Mouse (Mus musculus) stomach, embryonic 14.5 days (tissue): Measurements from ENCODE around the gene Sparc. TPM values are rescaled to one million over a fixed set of nuclear protein-coding genes. Genes with fewer than 3 reads are reported as not detected.
A peak's percentile ranks its signal among the peaks of the same experiment; 100 is the strongest.

Source experiments
- ATAC-seq: fragments of 200-750 bp; cut with Nextera tagmentation; 2 replicates; pipeline ENCODE4 v1.8.0; 2017; ENCODE audit warnings: low read depth, moderate TSS enrichment; ENCODE audit not compliant: insufficient number of reproducible peaks, insufficient read depth, low FRiP score
- H3K27ac ChIP-seq: fragments of 300-500 bp; sonication (generic); 2 replicates; pipeline ENCODE4 v1.5.1; 2014; ENCODE audit warnings: mild to moderate bottlenecking, low read length, moderate library complexity, mixed read lengths
- H3K27me3 ChIP-seq: fragments of 300-500 bp; sonication (generic); 2 replicates; pipeline ENCODE4 v1.6.1; 2014; ENCODE audit warnings: low read length, control low read depth, mixed read lengths; ENCODE audit not compliant: control insufficient read depth, insufficient read depth
- H3K36me3 ChIP-seq: fragments of 300-500 bp; sonication (generic); 2 replicates; pipeline ENCODE4 v1.6.1; 2014; ENCODE audit warnings: mild to moderate bottlenecking, control low read depth, low read length, moderate library complexity, mixed read lengths; ENCODE audit not compliant: control insufficient read depth, insufficient read depth
- H3K4me1 ChIP-seq: fragments of 300-500 bp; sonication (generic); 2 replicates; pipeline ENCODE4 v1.6.1; 2014; ENCODE audit warnings: low read length, control low read depth, mixed read lengths; ENCODE audit not compliant: control insufficient read depth, insufficient read depth
- H3K4me2 ChIP-seq: fragments of 300-500 bp; sonication (generic); replicated peaks from 2 replicates; pipeline ENCODE4 v1.6.1; 2014; ENCODE audit warnings: low read depth, low read length, control low read depth
- H3K4me3 ChIP-seq: fragments of 300-500 bp; sonication (generic); 2 replicates; pipeline ENCODE4 v1.5.1; 2014; ENCODE audit warnings: low read depth, low read length, control low read depth
- H3K9ac ChIP-seq: fragments of 300-500 bp; sonication (generic); replicated peaks from 2 replicates; pipeline ENCODE4 v1.6.1; 2014; ENCODE audit warnings: low read depth, mild to moderate bottlenecking, control low read depth, low read length, moderate library complexity, mixed read lengths
- H3K9me3 ChIP-seq: fragments of 300-500 bp; sonication (generic); 2 replicates; pipeline ENCODE4 v1.6.1; 2016; ENCODE audit warnings: low read depth, low read length, control low read depth; ENCODE audit not compliant: control insufficient read depth
- WGBS: fragments of 180-500 bp; shearing (Covaris S2); extraction: QIAGEN DNeasy Blood & Tissue Kit; methylation state at CpG from one replicate; pipeline ENCODE4 v1.1.7; 2014; 5-methylcytosine and 5-hydroxymethylcytosine counted together
- polyA plus RNA-seq: library from polyadenylated mRNA; unstranded; fragments of >200 nt; fragmentation: Nextera tagmentation; extraction: Ambion mirVana; gene quantifications from 2 replicates; pipeline ENCODE4 v1.2.1, GENCODE M21; 2014

Gene Sparc
- polyA plus RNA-seq, 1 experiment from 2014 or later: 1,638 TPM

DNA sequence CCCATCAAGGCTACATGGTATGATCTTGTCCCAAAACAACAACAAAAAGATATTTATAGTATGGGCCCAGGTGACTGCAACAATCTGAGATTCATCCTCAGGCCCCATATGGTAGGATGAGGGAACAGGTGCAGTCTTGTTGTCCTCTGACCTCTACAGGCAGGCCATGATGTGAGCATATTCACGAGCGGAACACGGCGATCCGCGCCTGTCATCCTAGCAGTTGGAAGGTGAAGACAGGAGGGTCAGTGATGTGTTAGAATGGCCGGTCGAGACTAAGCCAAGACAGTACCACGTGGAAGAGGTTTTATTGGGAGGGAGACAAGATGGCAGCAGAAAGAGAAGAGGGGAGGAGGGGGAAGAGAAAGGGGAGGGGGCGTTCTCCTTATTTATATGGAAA, 41.7 kb upstream of the Sparc start:
- Histone ChIP-seq H3K4me3 (no peak overlapping the region), H3K9ac (no peak overlapping the region), H3K36me3 (no peaks in the 10 kb centered on the region), H3K4me1 (peaks cover 11% of the 10 kb centered on the region), H3K9me3 (no peaks in the 10 kb centered on the region), H3K27ac (no peak overlapping the region), H3K4me2 (no peak overlapping the region), H3K27me3 (no peaks in the 10 kb centered on the region)
- WGBS: 81% methylated on average over 10 of the region's 10 CpGs
- ATAC-seq: no peak

DNA sequence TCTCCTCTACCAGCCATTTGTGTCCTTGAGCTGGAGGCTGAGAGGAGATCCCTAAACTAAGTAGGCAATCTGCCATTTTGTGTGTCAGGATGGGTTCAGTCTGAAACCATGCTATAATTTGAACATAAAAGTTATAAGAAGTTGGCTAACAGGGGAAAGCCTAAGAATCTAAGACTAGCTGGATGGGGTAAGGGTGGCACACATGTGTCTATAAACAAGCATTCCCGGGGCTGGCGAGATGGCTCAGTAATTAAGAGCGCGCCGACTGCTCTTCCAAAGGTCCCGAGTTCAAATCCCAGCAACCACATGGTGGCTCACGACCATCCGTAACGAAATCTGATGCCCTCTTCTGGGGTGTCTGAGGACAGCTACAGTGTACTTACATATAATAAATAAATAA, 39.2 kb upstream of the Sparc start:
- no peak for ATAC-seq
- Histone ChIP-seq H3K9ac (no peak overlapping the region), H3K4me2 (no peak overlapping the region), H3K36me3 (no peaks in the 10 kb centered on the region), H3K27me3 (no peaks in the 10 kb centered on the region), H3K27ac (no peak overlapping the region), H3K4me1 (peaks cover 12% of the 10 kb centered on the region), H3K9me3 (no peaks in the 10 kb centered on the region), H3K4me3 (no peak overlapping the region)
- WGBS: 96% methylated on average over 9 of the region's 9 CpGs

DNA sequence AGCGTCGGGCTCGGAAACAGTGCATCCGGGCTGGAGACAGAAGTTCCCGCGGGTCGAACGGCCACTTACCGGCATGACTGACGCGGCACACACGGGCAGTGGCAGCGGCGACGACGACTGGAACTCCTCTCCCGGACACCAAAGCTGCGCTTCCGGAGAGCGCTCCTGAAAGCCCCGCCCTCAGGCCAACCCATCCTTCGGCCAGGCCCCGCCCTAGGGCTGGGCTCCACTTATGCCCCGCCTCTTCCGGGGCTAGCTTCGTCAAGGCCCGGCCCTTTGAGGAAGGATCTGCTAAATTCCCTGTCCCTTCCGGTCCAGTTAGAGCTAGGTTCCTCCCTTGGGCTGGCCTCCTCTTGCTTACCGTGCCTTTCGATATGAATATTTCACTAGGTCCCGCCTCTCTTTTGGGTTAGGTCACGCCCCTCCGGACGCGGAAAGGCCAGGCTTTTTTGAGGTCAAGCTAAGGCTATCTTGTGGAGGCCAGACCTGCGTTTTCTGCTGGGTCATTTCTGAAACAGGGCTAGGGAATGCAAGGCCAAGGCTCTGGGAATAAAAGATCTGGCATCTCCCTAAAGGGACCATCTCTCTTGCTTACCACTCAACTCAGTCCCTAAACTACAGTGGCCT, 38.1 kb upstream of the Sparc start, which contains the start of gene Atox1:
Gene Atox1 (minus strand): TSS at position 221 of the 627 bp plus-strand sequence.
- H3K4me3 ChIP-seq: peak within 1 kb of the TSS; percentile 78
- H3K9ac ChIP-seq: peak within 1 kb of the TSS; percentile 72
- H3K36me3 ChIP-seq: no peaks in the 10 kb centered on the region
- H3K27ac ChIP-seq: peak within 1 kb of the TSS; percentile 66
- under 1% methylated on average over 36 of the region's 36 CpGs for WGBS
- H3K9me3 ChIP-seq: no peaks in the 10 kb centered on the region
- peak; percentile 96 for ATAC-seq
- peak within 1 kb of the TSS; percentile 63 for H3K4me2 ChIP-seq
- H3K27me3 ChIP-seq: no peaks in the 10 kb centered on the region
- H3K4me1 ChIP-seq: peaks cover 12% of the 10 kb centered on the region

DNA sequence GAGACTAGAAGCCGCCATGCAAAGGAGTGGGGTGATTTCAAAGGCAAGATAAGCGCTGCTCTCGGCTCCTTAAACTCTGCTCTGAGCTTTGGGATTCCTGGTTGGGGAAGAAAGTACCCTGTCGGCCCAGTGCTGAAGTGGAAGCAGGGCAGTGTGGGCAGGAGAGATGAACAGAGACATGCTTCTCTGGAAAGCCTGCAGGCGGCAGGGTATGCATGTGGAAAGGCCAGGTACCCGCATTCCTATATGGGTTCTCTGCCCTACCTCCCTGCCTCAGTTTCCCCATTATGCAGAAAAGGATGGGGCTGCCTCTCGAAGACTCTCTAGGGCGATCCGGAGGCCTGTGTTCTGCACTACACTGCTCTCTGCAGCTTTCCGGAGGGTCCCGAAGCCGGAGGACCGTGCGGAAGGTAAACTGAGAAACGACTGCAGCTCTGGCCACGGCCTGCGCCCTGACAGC, 37.6 kb upstream of the Sparc start:
- H3K36me3 ChIP-seq: no peaks in the 10 kb centered on the region
- 1% methylated on average over 17 of the region's 17 CpGs for WGBS
- H3K9ac ChIP-seq: peak overlapping the region; percentile 72
- no peaks in the 10 kb centered on the region for H3K27me3 ChIP-seq
- peak overlapping the region; percentile 66 for H3K27ac ChIP-seq
- H3K4me2 ChIP-seq: peak overlapping the region; percentile 63
- H3K4me1 ChIP-seq: peaks cover 12% of the 10 kb centered on the region
- peak overlapping the region; percentile 78 for H3K4me3 ChIP-seq
- H3K9me3 ChIP-seq: no peaks in the 10 kb centered on the region
- peak; percentile 39; the same call in 1 of the 2 replicates for ATAC-seq

DNA sequence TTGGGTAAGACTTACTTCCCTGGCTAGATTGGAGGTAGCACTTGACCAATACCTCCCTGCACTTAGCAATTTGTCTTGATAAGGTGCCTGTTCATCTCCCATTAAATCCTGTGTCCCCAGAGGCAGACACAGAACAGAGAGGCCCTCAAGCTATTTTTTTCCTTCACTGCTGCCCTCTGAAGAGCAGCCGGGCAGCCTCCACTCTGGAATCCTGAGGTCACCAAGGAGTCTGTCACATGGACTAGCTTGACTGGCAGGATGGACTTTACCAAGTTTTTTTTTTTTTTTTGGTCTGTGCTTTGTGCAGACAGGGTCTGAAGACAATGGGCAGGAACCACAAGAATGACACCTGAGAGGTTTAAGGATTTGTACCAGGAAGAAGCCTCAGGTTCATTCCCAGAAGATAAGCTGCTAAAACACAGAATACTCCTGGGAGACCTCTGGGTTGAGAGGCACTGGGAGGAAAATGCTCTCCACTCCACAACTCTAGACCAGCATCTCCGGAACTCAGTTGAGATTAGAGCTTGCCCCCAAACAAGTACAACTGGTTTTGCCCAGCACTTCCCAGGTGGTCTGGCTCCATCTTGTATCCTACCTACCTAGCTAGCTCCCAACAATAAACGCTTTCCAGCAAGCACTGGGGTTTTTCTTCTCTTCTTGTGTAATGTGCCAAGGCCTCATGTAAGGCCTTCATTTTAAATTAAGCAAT, 37.0 kb upstream of the Sparc start:
- H3K36me3 ChIP-seq: 0 out of 2 replicates have a peak, but pooled peaks cover under 1% of the 10 kb centered on the region
- H3K4me1 ChIP-seq: peaks cover 12% of the 10 kb centered on the region
- no peaks in the 10 kb centered on the region for H3K9me3 ChIP-seq
- ATAC-seq: no peak
- H3K27ac ChIP-seq: peak overlapping the region; percentile 66
- H3K4me2 ChIP-seq: peak overlapping the region; percentile 63
- peak overlapping the region; percentile 72; the same call in 1 of the 2 replicates for H3K9ac ChIP-seq
- no peaks in the 10 kb centered on the region for H3K27me3 ChIP-seq
- peak overlapping the region; percentile 78 for H3K4me3 ChIP-seq
- 28% methylated on average over 3 of the region's 3 CpGs for WGBS

DNA sequence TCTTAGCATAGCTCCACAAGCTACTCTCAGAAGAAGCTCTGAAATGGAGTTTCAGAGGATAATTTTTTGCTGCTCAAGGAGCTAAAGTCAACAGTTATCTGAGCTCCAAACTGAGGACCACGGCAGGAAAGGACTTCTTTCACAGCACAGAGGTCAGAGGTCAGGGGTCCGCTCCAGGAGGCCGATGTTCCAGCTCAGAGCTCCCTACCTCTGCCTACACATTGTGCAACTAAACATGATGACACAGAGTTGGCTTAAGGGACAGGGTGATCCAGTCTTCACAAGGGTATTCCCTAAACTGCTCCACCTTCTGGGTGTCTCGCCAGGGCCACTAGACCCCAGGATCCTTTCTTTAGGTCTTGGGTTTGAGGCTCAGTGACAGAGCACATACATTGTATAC, 35.5 kb upstream of the Sparc start:
- Histone ChIP-seq H3K9ac (no peak overlapping the region), H3K27ac (no peak overlapping the region), H3K9me3 (no peaks in the 10 kb centered on the region), H3K4me3 (no peak overlapping the region), H3K4me1 (peaks cover 12% of the 10 kb centered on the region), H3K4me2 (no peak overlapping the region), H3K36me3 (peaks cover 4% of the 10 kb centered on the region; the same call in 1 of the 2 replicates), H3K27me3 (no peaks in the 10 kb centered on the region)
- WGBS: 50% methylated on average over 4 of the region's 4 CpGs
- ATAC-seq: no peak

DNA sequence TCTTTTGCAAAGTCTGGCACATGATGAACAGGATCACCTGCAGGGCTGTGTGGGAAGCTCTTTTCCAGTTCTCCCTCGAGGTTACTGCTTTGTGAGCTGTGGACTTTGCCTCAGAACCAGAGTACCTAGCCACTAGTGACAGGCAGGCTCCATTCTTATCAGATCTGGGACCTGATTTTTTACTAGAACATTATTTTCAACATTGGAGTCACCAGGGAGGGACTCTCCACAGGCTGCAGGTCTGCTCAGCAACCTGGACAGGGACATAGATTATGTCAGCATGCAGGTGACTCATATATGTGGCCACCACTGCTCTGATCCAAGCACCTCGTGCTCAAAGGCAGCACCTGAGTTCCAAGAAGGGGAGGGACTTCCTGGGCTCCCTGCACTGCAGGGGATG, 32.2 kb upstream of the Sparc start:
- no peak overlapping the region for H3K27ac ChIP-seq
- H3K9ac ChIP-seq: no peak overlapping the region
- no peaks in the 10 kb centered on the region for H3K27me3 ChIP-seq
- H3K4me2 ChIP-seq: no peak overlapping the region
- ATAC-seq: no peak
- peaks cover 9% of the 10 kb centered on the region for H3K4me1 ChIP-seq
- H3K4me3 ChIP-seq: no peak overlapping the region
- WGBS: 66% methylated on average over 2 of the region's 2 CpGs
- H3K9me3 ChIP-seq: no peaks in the 10 kb centered on the region
- peaks cover 12% of the 10 kb centered on the region for H3K36me3 ChIP-seq

DNA sequence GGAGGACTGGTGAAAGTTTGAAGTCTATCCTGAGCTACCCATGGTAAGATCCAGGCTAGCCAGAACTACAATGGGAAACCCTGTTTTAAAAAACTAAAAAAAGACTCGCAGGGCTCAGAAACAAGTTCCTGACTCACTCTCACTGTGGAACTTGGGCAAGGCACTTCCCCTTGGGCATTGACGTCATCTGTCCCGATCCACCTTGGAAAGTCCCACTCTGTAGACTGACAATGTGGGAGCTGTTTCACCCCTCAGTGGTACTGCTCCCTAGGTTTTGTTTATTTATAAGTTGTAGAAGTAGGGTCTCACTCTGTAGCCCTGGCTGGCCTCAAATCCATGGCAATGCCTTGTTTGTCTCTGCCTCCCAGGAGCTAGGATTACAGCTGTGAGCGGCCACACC, 30.7 kb upstream of the Sparc start:
- Histone ChIP-seq H3K4me2 (no peak overlapping the region), H3K4me1 (no peaks in the 10 kb centered on the region; the same call in 1 of the 2 replicates), H3K9me3 (no peaks in the 10 kb centered on the region), H3K36me3 (peaks cover 23% of the 10 kb centered on the region), H3K27me3 (no peaks in the 10 kb centered on the region), H3K27ac (no peak overlapping the region), H3K4me3 (no peak overlapping the region), H3K9ac (no peak overlapping the region)
- ATAC-seq: no peak
- WGBS: 85% methylated on average over 4 of the region's 4 CpGs
